Mouse (Mus musculus) limb, embryonic 14.5 days (tissue): ENCODE results near the gene Rbm44. TPM values are rescaled to one million over a fixed set of nuclear protein-coding genes. Genes with fewer than 3 reads are reported as not detected.

Experiments used
- ATAC-seq: fragments of 200-750 bp; cut with Nextera tagmentation; 2 replicates; pipeline ENCODE4 v1.8.0; 2017; ENCODE audit warnings: low read depth, moderate number of reproducible peaks, moderate TSS enrichment; ENCODE audit not compliant: low FRiP score
- DNase-seq: peaks from one replicate; pipeline ENCODE4 v3.0.0-alpha.2; 2015; ENCODE audit warnings: low spot score
- H3K27ac ChIP-seq: fragments of 300-500 bp; sonication (generic); replicated peaks from 2 replicates; pipeline ENCODE4 v1.5.1; 2014; ENCODE audit warnings: low read depth, mild to moderate bottlenecking, low read length, moderate library complexity, mixed read lengths
- H3K27me3 ChIP-seq: fragments of 300-500 bp; sonication (generic); 2 replicates; pipeline ENCODE4 v1.6.1; 2014; ENCODE audit warnings: low read length, mixed read lengths; ENCODE audit not compliant: control insufficient read depth, insufficient read depth
- H3K36me3 ChIP-seq: fragments of 300-500 bp; sonication (generic); 2 replicates; pipeline ENCODE4 v1.6.1; 2014; ENCODE audit warnings: mild to moderate bottlenecking, low read length, moderate library complexity, mixed read lengths; ENCODE audit not compliant: control insufficient read depth, insufficient read depth
- H3K4me1 ChIP-seq: fragments of 300-500 bp; sonication (generic); 2 replicates; pipeline ENCODE4 v1.6.1; 2014; ENCODE audit warnings: antibody characterized with exemption, low read length, mixed read lengths; ENCODE audit not compliant: control insufficient read depth, insufficient read depth
- H3K4me2 ChIP-seq: fragments of 300-500 bp; sonication (generic); replicated peaks from 2 replicates; pipeline ENCODE4 v1.6.1; 2014; ENCODE audit warnings: low read depth, mild to moderate bottlenecking, low read length, moderate library complexity; ENCODE audit not compliant: severe bottlenecking
- H3K4me3 ChIP-seq: fragments of 300-500 bp; sonication (generic); replicated peaks from 2 replicates; pipeline ENCODE4 v1.5.1; 2014; ENCODE audit warnings: low read length
- H3K9ac ChIP-seq: fragments of 300-500 bp; sonication (generic); 2 replicates; pipeline ENCODE4 v1.6.1; 2014; ENCODE audit warnings: mild to moderate bottlenecking, low read depth, low read length, moderate library complexity; ENCODE audit not compliant: severe bottlenecking
- H3K9me3 ChIP-seq: fragments of 300-500 bp; sonication (generic); 2 replicates; pipeline ENCODE4 v1.6.1; 2016; ENCODE audit warnings: low read length; ENCODE audit not compliant: control insufficient read depth
- POLR2A ChIP-seq: fragments of 200-500 bp; IDR thresholded peaks from 2 replicates; pipeline ENCODE4 v1.8.0; 2012; ENCODE audit warnings: inconsistent platforms, mild to moderate bottlenecking, moderate library complexity, borderline replicate concordance; ENCODE audit not compliant: insufficient read depth, insufficient read length; ENCODE audit errors: extremely low read depth
- WGBS: fragments of 180-500 bp; shearing (Covaris S2); extraction: QIAGEN DNeasy Blood & Tissue Kit; methylation state at CpG from one replicate; pipeline ENCODE4 v1.1.7; 2014; 5-methylcytosine and 5-hydroxymethylcytosine counted together
- polyA plus RNA-seq, 2 experiments: library from polyadenylated mRNA; depleted of rRNA in 1 of 2; stranded (reverse) in 1 of 2; unstranded in 1 of 2; fragments of >200 nt; fragmentation: Nextera tagmentation in 1 of 2; extraction: Ambion mirVana in 1 of 2; gene quantifications; 2 replicates each; pipeline versions ENCODE4 v1.2.1 to v1.2.3; 2012 to 2014

Gene Rbm44
- polyA plus RNA-seq, 2 experiments = 0.60 to 0.78 TPM

DNA sequence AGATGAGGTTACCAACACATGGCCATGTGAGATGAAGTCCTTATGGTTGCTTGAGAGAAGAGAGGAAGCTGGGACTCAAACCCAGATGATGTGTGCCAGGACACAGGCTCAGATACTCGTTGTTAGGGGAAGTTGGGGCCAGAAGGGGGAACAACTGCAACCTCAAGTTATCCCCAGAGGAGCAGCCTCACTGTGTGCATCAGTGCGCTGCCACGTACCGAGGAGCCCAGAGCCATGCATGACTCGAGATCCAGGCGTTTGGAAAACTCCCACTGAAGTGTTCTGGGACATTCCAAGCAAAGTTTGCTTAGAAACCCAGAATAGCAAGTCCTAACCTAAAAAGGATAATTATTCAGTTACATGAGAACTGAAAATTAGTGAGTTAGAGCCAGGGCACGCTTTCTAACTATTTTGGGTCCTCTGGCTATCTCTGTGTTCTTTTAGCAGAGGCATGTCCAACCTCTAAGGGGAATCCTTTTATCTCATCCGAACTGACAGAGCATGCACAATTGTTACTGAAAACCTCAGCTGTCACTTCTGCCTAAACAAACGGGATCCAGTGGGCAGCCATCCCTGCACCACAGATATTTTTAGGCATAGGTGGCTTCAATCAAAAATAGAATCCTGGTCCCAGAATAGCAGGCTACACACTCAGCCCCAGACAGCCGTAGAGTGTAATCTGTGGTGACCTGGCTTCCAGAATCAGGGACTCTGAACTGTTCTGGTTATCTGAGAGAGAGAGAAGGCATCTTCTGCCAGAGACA, 71.8 kb downstream of the Rbm44 start:
- Histone ChIP-seq H3K27ac (no peak overlapping the region), H3K9me3 (no peaks in the 10 kb centered on the region), H3K27me3 (no peaks in the 10 kb centered on the region), H3K4me3 (no peak overlapping the region), H3K4me1 (0 out of 2 replicates have a peak, but pooled peaks cover under 1% of the 10 kb centered on the region), H3K4me2 (no peak overlapping the region), H3K36me3 (no peaks in the 10 kb centered on the region), H3K9ac (no peak overlapping the region)
- no peak for TF ChIP-seq POLR2A
- ATAC-seq = no peak
- 66% methylated on average over 10 of the region's 10 CpGs for WGBS
- DNase-seq = peak; percentile 26

GRCm38 (mm10) chr1:91219641-91220321, 74.9 kb downstream of the Rbm44 start:
- Histone ChIP-seq H3K4me3 (no peak overlapping the region), H3K36me3 (no peaks in the 10 kb centered on the region), H3K9me3 (no peaks in the 10 kb centered on the region), H3K27me3 (no peaks in the 10 kb centered on the region), H3K27ac (no peak overlapping the region), H3K9ac (no peak overlapping the region), H3K4me1 (no peaks in the 10 kb centered on the region), H3K4me2 (no peak overlapping the region)
- TF ChIP-seq POLR2A = no peak
- no peak for ATAC-seq
- WGBS = 82% methylated on average over 7 of the region's 7 CpGs
- no peak for DNase-seq

- ATAC-seq (no peak), DNase-seq (no peak)
- H3K27ac ChIP-seq = no peak overlapping the region
- no peak overlapping the region for H3K4me2 ChIP-seq
- no peak overlapping the region for H3K4me3 ChIP-seq
- no peak for TF ChIP-seq POLR2A
- H3K9ac ChIP-seq = no peak overlapping the region
- H3K4me1 ChIP-seq = no peaks in the 10 kb centered on the region
- 85% methylated on average over 3 of the region's 3 CpGs for WGBS
- no peaks in the 10 kb centered on the region for H3K9me3 ChIP-seq
- H3K27me3 ChIP-seq = no peaks in the 10 kb centered on the region
- H3K36me3 ChIP-seq = no peaks in the 10 kb centered on the region
Observed at GRCm38 (mm10) chr1:91220322-91220672, 75.4 kb downstream of the Rbm44 start.

Other genes starting within 250 kb of the Rbm44 start
- gene Mlph, start 230.0 kb upstream of the Rbm44 start, polyA plus RNA-seq (2012; rRNA removed) = 1.2 and 1.3 TPM in 2 replicates
- 0.32 and 1.5 TPM in 2 replicates for gene Mlph, start 230.0 kb upstream of the Rbm44 start, polyA plus RNA-seq (2014; fragmentation: Nextera tagmentation; extraction: Ambion mirVana)
- not detected in 2 replicates for gene Prlh, start 192.0 kb upstream of the Rbm44 start, polyA plus RNA-seq (2012; rRNA removed)
- not detected in 2 replicates for gene Prlh, start 192.0 kb upstream of the Rbm44 start, polyA plus RNA-seq (2014; fragmentation: Nextera tagmentation; extraction: Ambion mirVana)
- 0.76 and 0.78 TPM in 2 replicates for gene Rab17, start 175.4 kb upstream of the Rbm44 start, polyA plus RNA-seq (2012; rRNA removed)
- 1.0 and 1.6 TPM in 2 replicates for gene Rab17, start 175.4 kb upstream of the Rbm44 start, polyA plus RNA-seq (2014; fragmentation: Nextera tagmentation; extraction: Ambion mirVana)
- gene Lrrfip1, start 146.4 kb upstream of the Rbm44 start, polyA plus RNA-seq (2012; rRNA removed) = 27.6 and 41.6 TPM in 2 replicates
- gene Lrrfip1, start 146.4 kb upstream of the Rbm44 start, polyA plus RNA-seq (2014; fragmentation: Nextera tagmentation; extraction: Ambion mirVana) = 41.6 and 44.3 TPM in 2 replicates
- gene Ramp1, start 34.7 kb downstream of the Rbm44 start, polyA plus RNA-seq (2012; rRNA removed) = 4.4 and 4.6 TPM in 2 replicates
- gene Ramp1, start 34.7 kb downstream of the Rbm44 start, polyA plus RNA-seq (2014; fragmentation: Nextera tagmentation; extraction: Ambion mirVana) = 5.9 and 7.1 TPM in 2 replicates
- gene Ube2f, start 105.2 kb downstream of the Rbm44 start, polyA plus RNA-seq (2012; rRNA removed) = 44.9 and 57.9 TPM in 2 replicates
- 63.2 and 65.7 TPM in 2 replicates for gene Ube2f, start 105.2 kb downstream of the Rbm44 start, polyA plus RNA-seq (2014; fragmentation: Nextera tagmentation; extraction: Ambion mirVana)
- 13.5 and 15.0 TPM in 2 replicates for gene Scly, start 153.2 kb downstream of the Rbm44 start, polyA plus RNA-seq (2012; rRNA removed)
- gene Scly, start 153.2 kb downstream of the Rbm44 start, polyA plus RNA-seq (2014; fragmentation: Nextera tagmentation; extraction: Ambion mirVana) = 10.7 and 11.6 TPM in 2 replicates
- gene Espnl, start 177.0 kb downstream of the Rbm44 start, polyA plus RNA-seq (2012; rRNA removed) = 0.08 and 0.10 TPM in 2 replicates
- gene Espnl, start 177.0 kb downstream of the Rbm44 start, polyA plus RNA-seq (2014; fragmentation: Nextera tagmentation; extraction: Ambion mirVana) = 0.03 and 0.08 TPM in 2 replicates
- 4.1 and 4.6 TPM in 2 replicates for gene Klhl30, start 205.9 kb downstream of the Rbm44 start, polyA plus RNA-seq (2012; rRNA removed)
- 3.3 and 3.7 TPM in 2 replicates for gene Klhl30, start 205.9 kb downstream of the Rbm44 start, polyA plus RNA-seq (2014; fragmentation: Nextera tagmentation; extraction: Ambion mirVana)
- 2.1 and 2.2 TPM in 2 replicates for gene Erfe, start 221.3 kb downstream of the Rbm44 start, polyA plus RNA-seq (2012; rRNA removed)
- 1.5 and 1.9 TPM in 2 replicates for gene Erfe, start 221.3 kb downstream of the Rbm44 start, polyA plus RNA-seq (2014; fragmentation: Nextera tagmentation; extraction: Ambion mirVana)